Mouse (Mus musculus) frontal cortex, postnatal 10 days (tissue): ENCODE measurements around the gene Gm20388.
"Not testable (repeated sequence)": the region's sequence is repeated elsewhere in the genome, so short reads cannot be mapped to it uniquely, and the experiment has no call there.

Source experiments
- DNase-seq, 2 experiments: peaks; one replicate each; pipeline ENCODE4 v3.0.0; 2022; ENCODE audit warnings: low spot score in 2 of 2, mixed read lengths in 1 of 2

The Gm20388 gene

DNA sequence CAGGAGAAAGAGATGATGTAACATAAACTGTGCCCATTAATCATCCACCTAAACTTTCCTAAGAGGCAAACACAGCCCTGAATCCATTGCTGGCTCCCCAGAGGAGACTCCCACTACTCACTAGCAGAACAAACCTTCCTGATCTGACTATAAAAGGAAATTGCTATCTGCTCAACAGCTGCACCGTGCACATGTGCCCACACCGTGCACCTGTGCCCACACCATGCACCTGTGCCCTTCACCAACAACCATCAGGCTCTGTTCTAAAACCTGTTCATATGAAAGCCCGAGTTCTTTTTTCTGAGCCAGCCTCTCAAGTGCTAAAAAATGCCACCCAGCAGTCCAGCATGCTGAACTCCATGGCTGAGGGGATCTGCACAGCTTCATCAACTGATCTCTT lies 4004.0 kb downstream of the Gm20388 start:
- no peak for DNase-seq

GRCm38 (mm10) chr8:123924719-123925118 lies 4014.1 kb downstream of the Gm20388 start:
- DNase-seq: peak; percentile 82 to 83

DNA sequence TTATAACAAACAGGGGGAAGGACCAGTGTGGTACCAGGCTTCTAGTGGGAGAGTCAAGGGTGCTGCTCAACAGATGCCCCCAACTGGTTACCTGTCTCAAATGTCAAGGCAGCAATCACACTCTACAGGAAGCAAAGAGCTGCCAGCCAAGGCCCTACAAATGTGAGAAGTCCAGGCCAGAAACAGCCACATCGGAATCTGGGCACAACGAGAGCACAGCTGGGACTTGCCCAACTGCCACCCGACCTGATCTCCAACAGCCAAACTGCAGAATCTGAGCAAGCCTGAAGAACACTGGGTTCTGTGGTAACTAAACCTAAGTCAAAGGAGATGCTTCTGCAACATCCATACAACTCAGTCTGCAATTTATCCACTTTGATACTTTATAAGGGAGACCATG lies 4015.0 kb downstream of the Gm20388 start:
- no peak for DNase-seq

GRCm38 (mm10) chr8:123929026-123929425 lies 4018.4 kb downstream of the Gm20388 start:
- no peak for DNase-seq

DNA sequence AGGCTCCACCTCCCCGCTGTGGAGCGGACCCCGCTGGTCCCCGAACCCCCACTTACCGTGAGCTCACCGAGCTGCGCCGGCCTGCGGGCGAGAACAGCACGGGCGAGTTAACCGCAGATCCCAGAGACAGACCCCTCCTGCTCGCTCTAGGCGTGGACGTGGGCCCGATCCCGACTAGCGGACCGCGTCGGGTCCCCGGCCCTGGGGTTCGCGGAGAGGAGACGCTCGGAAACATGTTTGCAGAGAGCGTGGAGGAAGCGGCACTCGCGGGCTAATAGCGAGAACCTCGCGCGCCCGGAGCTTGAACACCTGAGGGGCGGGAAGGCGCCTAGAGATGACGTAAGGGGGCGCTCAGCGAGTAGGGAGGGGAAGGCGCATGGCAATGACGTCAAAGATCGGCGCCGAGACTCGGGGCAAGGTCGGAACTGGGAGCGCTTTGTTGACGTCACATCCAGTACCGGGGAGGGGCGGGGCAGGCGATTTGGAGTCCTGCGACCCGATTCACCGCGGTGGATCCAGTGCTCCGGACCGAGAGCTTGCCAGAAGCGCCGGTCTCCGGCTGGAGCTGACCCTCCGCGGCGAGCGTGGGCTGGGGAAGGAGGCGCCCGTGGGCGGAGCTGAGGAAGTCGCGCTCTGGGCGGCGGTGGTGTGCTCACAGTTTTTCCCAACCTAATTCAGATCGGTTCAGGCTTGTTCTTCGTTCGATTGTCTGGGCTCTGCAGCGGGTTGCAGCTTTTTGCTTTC lies 4038.5 kb downstream of the Gm20388 start, which contains the start of gene Nup133:
Gene Nup133 (minus strand): TSS at position 324 of the 744 bp plus-strand sequence.
- peak; percentile 98 to 100 for DNase-seq

GRCm38 (mm10) chr8:123949686-123949986 lies 4039.0 kb downstream of the Gm20388 start:
- no peak for DNase-seq

- peak in 1 of 2 experiments; percentile 23 for DNase-seq
Observed at GRCm38 (mm10) chr8:123950077-123950802, 4039.6 kb downstream of the Gm20388 start.

GRCm38 (mm10) chr8:123953686-123954085 lies 4043.0 kb downstream of the Gm20388 start:
- DNase-seq: no peak

GRCm38 (mm10) chr8:123954246-123954645 lies 4043.6 kb downstream of the Gm20388 start:
- no peak for DNase-seq

GRCm38 (mm10) chr8:123958130-123958529 lies 4047.5 kb downstream of the Gm20388 start:
- DNase-seq: no peak

DNA sequence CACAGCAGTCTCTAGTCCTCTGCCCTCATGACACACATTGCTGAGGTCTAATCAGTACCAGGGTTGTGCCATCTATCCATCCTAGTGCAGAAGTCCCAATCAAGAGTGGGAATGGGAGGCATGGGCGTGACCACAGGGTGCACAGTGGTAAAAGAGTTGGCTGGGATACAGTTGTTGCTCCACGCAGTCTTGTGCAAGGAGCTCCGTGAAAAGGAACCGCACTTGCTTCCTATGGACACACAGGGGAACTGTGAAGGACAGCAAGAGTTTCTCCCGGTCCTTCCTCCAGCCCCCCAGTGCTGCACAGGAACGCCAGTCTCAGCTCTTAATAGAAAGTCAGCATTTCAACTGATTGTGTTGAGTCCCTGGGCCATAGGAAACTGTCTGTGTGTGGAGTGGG lies 4048.8 kb downstream of the Gm20388 start:
- DNase-seq: no peak

DNA sequence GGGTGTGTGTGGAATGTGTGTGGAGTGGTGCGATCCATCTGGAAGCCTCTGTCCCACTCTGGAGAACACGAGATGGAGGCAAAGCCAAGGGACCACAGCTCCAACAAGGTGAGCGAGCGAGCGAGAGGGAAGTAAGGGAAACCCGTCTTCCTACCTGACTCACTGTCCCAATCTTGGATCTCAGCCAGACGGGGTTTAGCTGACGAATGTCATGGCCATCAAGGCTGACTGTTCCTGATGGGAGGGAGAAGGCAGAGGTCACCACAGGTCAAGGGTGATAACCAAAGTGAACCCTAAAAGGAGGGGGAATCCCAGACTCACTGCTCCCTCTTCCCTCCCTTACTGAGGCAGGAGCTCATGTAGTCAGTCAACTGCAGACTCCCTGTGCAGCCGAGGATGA lies 4049.4 kb downstream of the Gm20388 start:
- no peak for DNase-seq

DNA sequence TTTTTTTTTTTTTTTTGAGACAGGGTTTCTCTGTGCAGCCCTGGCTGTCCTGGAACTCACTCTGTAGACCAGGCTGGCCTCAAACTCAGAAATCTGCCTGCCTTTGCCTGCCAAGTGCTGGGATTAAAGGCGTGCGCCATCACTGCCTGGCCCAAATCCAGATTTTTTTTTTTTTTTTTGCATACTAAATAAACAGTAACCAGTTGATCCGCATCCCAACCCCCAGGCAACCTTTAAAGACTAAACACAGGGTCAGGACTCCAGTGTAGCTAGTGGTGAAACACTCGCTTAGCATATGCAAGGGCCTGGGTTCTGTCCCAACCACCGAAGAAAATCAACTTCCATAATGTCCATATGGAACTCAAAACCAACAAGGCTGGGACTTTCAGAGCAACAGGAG lies 4049.9 kb downstream of the Gm20388 start:
- DNase-seq: not testable (repeated sequence)

DNA sequence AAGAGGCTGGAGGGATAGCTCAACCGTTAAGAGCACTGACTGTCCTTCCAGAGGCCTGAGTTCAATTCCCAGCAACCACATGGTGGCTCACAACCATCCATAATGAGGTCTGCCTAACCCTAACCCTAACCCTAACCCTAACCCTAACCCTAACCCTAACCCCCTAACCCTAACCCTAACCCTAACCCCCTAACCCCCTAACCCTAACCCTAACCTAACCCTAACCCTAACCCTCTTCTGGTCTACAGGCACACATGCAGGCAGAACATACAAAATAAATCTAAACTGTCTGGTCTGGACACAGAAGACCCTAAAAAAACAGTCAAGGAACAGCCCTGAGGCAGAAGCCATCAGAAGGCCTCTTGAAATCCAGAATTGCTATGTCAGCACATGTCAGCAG lies 4050.7 kb downstream of the Gm20388 start:
- no peak for DNase-seq

DNA sequence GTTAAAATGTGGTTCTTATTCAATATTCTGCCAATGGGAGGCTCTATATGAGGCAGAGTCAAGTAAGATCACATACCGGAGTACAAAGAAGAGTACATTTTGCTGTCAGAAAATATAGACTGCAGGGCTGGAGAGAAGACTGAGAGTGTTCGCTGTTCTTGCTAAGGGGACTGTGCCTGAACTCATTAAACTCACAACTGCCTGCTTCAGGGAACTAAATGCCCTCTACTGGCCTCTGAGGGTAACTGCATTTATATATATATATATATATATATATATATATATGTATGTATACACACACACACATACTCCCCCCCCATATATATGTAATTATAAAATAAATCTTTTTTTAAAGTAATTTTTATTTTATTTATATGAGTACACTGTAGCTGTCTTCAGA lies 4056.3 kb downstream of the Gm20388 start:
- no peak for DNase-seq

- no peak for DNase-seq
Observed at GRCm38 (mm10) chr8:123973495-123973894, 4062.9 kb downstream of the Gm20388 start.

DNA sequence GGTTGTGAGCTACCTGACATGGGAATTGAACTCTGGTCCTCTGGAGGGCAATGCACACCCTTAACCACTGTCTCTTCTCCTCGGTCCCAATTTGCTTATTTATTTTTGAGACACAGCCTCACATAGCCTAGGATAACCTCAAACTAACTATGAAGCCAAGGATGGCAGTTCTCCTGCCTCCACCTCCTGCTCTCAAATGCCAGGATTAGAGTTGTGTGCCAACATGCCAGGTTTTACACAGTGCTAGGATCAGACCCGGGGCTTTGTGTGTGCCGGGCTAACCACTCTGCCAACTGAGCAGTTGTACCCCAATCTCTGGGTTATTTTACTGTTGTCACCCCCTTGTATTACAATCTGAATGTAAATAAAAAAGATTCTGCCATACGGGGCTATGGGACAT lies 4066.9 kb downstream of the Gm20388 start:
- no peak for DNase-seq

DNA sequence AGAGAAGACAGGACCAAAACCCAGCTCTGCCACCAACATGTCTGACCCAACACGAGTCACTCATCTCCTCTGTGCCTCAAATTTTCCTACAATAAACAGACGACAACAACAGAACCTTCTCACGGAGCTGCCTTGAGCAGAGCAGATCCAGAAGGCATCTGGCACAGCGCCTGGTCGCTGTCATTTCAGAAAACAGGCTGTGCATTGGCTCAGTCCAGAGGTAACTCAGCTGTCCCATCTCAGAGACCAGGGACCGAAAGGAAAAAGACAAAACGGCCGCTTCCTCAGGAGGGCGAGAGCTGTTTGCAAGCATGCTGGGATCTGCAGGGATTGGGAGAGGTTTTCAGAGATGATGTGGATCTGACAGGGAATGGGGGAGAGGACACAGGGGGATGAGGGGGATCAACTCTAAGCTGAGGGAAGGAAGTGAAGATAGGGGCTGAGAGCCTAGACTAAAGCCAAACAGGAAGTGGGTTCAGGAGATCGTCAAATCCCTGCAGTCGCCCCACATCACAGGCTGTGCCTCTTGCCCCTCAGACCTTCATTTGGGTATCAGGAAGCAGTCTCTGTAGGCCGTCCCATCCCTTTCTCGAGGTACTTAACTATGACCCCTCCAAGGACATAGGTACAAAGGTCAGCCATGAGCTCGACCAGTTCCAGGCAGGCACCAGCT lies 4067.7 kb downstream of the Gm20388 start:
- DNase-seq: no peak

GRCm38 (mm10) chr8:123978926-123979325 lies 4068.3 kb downstream of the Gm20388 start:
- no peak for DNase-seq

- no peak for DNase-seq
Observed at GRCm38 (mm10) chr8:123980239-123980638, 4069.6 kb downstream of the Gm20388 start.

DNA sequence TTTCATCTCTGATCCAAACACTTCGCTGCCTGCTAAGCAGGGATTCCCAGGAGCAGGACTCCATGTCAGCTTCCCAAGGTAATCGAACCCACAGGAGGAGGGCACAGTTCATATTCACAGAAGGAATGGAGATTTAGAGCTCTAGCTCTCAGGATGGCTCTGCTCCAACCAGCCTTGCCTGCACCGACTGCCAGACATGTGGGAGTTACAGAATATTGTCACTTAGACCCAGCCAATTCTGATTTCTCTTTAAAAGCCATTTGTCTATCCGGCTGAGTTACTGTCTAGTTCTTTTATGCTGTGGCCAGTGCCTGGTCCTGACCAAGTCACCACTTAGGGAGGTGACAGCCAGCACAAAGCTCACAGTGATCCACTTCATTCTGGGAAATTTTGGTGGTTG lies 4071.0 kb downstream of the Gm20388 start:
- DNase-seq: no peak

- DNase-seq: no peak
Observed at GRCm38 (mm10) chr8:123982291-123982793, 4071.7 kb downstream of the Gm20388 start.
